In the genomic region with DNA sequence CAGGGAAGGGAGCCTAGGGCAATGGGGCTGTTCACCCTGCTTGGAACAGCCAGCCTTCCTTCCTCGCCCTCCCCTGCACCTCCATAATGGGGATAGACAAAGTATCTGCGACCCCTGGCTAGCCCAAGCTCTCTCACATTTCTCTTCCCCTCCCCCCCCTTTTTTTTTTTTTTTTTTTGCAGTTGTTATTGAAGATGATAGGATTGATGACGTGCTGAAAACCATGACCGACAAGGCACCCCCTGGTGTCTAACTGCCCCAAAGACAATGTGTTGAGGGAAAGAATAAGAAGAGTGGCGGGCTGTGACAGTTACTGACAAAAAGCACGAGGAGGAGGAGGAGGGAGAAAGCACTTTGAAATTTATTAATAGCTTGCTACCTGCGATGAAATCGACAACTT, we compare ENCODE assay signal across 8 mouse cellular contexts. TPM values are rescaled to one million over a fixed set of nuclear protein-coding genes. Genes with fewer than 3 reads are reported as not detected.
DNase-seq lines count a peak whose midpoint lies in the region; ATAC-seq and TF ChIP-seq lines count a peak whose summit lies in the region.

No protein-coding gene starts in this region.

- 14% methylated on average over 8 of the region's 8 CpGs for WGBS in heart, postnatal 0 days
- 3% methylated on average over 8 of the region's 8 CpGs for WGBS in hindbrain, embryonic 14.5 days
- 0% methylated on average over 7 of the region's 8 CpGs for WGBS in midbrain, embryonic 15.5 days

- peak overlapping the region; percentile 99 for H3K4me2 ChIP-seq in heart, postnatal 0 days (ENCODE audit: low read depth, low read length)
- H3K4me2 ChIP-seq in hindbrain, embryonic 14.5 days (replicated peaks) = peak overlapping the region; percentile 93
- peak overlapping the region; percentile 95 for H3K4me2 ChIP-seq in midbrain, embryonic 15.5 days

- TF ChIP-seq EP300 in heart, postnatal 0 days (IDR thresholded peaks at IDR 0.05; ENCODE audit: low read depth) = no peak

- no peak for ATAC-seq in heart, postnatal 0 days (ENCODE audit: insufficient read depth, low read depth)
- peak; percentile 21 for ATAC-seq in activated CD4-positive, CD25-positive, alpha-beta regulatory T cell, adult 4 months
- ATAC-seq in hindbrain, embryonic 14.5 days (ENCODE audit: low FRiP score) = no peak
- ATAC-seq in midbrain, embryonic 15.5 days (replicated peaks) = no peak

- H3K36me3 ChIP-seq in heart, postnatal 0 days (replicated peaks; ENCODE audit: control insufficient read depth, insufficient read depth, low read length) = no peaks in the 10 kb centered on the region
- H3K36me3 ChIP-seq in hindbrain, embryonic 14.5 days (replicated peaks; ENCODE audit: control insufficient read depth, insufficient read depth) = 0 out of 2 replicates have a peak, but pooled peaks cover 4% of the 10 kb centered on the region
- H3K36me3 ChIP-seq in midbrain, embryonic 15.5 days (replicated peaks) = no peaks in the 10 kb centered on the region

- peak overlapping the region; percentile 86 for H3K4me3 ChIP-seq in heart, postnatal 0 days (ENCODE audit: low read depth, low read length)
- peak overlapping the region; percentile 98 for H3K4me3 ChIP-seq in hindbrain, embryonic 14.5 days (replicated peaks; ENCODE audit: low read length)
- H3K4me3 ChIP-seq in midbrain, embryonic 15.5 days = peak overlapping the region; percentile 89

- no peak for DNase-seq in heart, postnatal 0 days (ENCODE audit: low spot score)
- DNase-seq in heart, postnatal 36 days = no peak
- DNase-seq in hindbrain, embryonic 14.5 days (ENCODE audit: low spot score) = no peak
- DNase-seq in urinary bladder, postnatal 10 days (ENCODE audit: low spot score) = no peak
- DNase-seq in adrenal gland, postnatal 14 days = no peak
- DNase-seq in thymus, postnatal 25 days = no peak

- no peak for TF ChIP-seq CTCF in heart, postnatal 0 days (IDR thresholded peaks at IDR 0.05; ENCODE audit: low read depth)

- no peaks in the 10 kb centered on the region for H3K9me3 ChIP-seq in heart, postnatal 0 days (replicated peaks; ENCODE audit: control insufficient read depth, low read length)
- no peaks in the 10 kb centered on the region for H3K9me3 ChIP-seq in hindbrain, embryonic 14.5 days (ENCODE audit: control insufficient read depth, low read length)
- H3K9me3 ChIP-seq in midbrain, embryonic 15.5 days = no peaks in the 10 kb centered on the region

- no peak overlapping the region for H3K27ac ChIP-seq in heart, postnatal 0 days (ENCODE audit: low read depth)
- H3K27ac ChIP-seq in hindbrain, embryonic 14.5 days = peak overlapping the region; percentile 95
- H3K27ac ChIP-seq in midbrain, embryonic 15.5 days = peak overlapping the region; percentile 96

- intact Hi-C loops in heart, postnatal 36 days (cut with DNase I) = no loop called here

- no peak overlapping the region for H3K9ac ChIP-seq in heart, postnatal 0 days (replicated peaks; ENCODE audit: low read depth, low read length)
- H3K9ac ChIP-seq in hindbrain, embryonic 14.5 days = peak overlapping the region; percentile 95
- peak overlapping the region; percentile 93 for H3K9ac ChIP-seq in midbrain, embryonic 15.5 days

- H3K4me1 ChIP-seq in heart, postnatal 0 days (ENCODE audit: control insufficient read depth, insufficient read depth) = 0 out of 2 replicates have a peak, but pooled peaks cover 6% of the 10 kb centered on the region
- H3K4me1 ChIP-seq in hindbrain, embryonic 14.5 days (replicated peaks; ENCODE audit: control insufficient read depth, insufficient read depth, low read length) = peaks cover 30% of the 10 kb centered on the region
- H3K4me1 ChIP-seq in midbrain, embryonic 15.5 days = peaks cover 51% of the 10 kb centered on the region

- H3K27me3 ChIP-seq in heart, postnatal 0 days (ENCODE audit: control insufficient read depth, insufficient read depth, low read length) = peaks cover 68% of the 10 kb centered on the region
- H3K27me3 ChIP-seq in hindbrain, embryonic 14.5 days (ENCODE audit: control insufficient read depth, insufficient read depth, low read length) = no peaks in the 10 kb centered on the region
- H3K27me3 ChIP-seq in midbrain, embryonic 15.5 days (replicated peaks) = no peaks in the 10 kb centered on the region

RNA-seq across cellular contexts. Expression of a gene that starts 2.4 kb away (rescaled TPM):
- 0.15 and 5.1 TPM in 2 replicates for total RNA-seq in heart, postnatal 0 days (2014; rRNA removed; ENCODE audit: low replicate concordance)
- polyA plus RNA-seq in heart, postnatal 0 days (2015; fragmentation: Nextera tagmentation; extraction: Ambion mirVana) = 1.6 and 1.8 TPM in 2 replicates
- total RNA-seq in heart, postnatal 36 days (2021) = 10 to 100 TPM in 1 of 2 experiments, 1 to 10 TPM in 1; 9.9 to 11.0 TPM
- under 1 TPM; 0.38 to 0.80 TPM for polyA plus RNA-seq in activated CD4-positive, CD25-positive, alpha-beta regulatory T cell, adult 4 months (2017; shearing (Covaris generic))
- polyA plus RNA-seq in hindbrain, embryonic 14.5 days (2014; fragmentation: Nextera tagmentation; extraction: Ambion mirVana) = 17.1 and 17.2 TPM in 2 replicates
- 14.8 and 15.7 TPM in 2 replicates for polyA plus RNA-seq in midbrain, embryonic 15.5 days (2015; fragmentation: Nextera tagmentation; extraction: Ambion mirVana)
- 18.9 and 22.9 TPM in 2 replicates for total RNA-seq in adrenal gland, postnatal 14 days (2021)

RNA-seq across cellular contexts. Expression of a gene that starts 22.1 kb away (rescaled TPM):
- 40.6 and 43.0 TPM in 2 replicates for total RNA-seq in heart, postnatal 0 days (2014; rRNA removed; ENCODE audit: low replicate concordance)
- polyA plus RNA-seq in heart, postnatal 0 days (2015; fragmentation: Nextera tagmentation; extraction: Ambion mirVana) = 28.9 and 30.0 TPM in 2 replicates
- total RNA-seq in heart, postnatal 36 days (2021) = 10 to 100 TPM; 75.2 to 79.0 TPM
- 10 to 100 TPM; 12.9 to 14.0 TPM for polyA plus RNA-seq in activated CD4-positive, CD25-positive, alpha-beta regulatory T cell, adult 4 months (2017; shearing (Covaris generic))
- polyA plus RNA-seq in hindbrain, embryonic 14.5 days (2014; fragmentation: Nextera tagmentation; extraction: Ambion mirVana) = 18.5 and 23.1 TPM in 2 replicates
- 18.5 and 21.5 TPM in 2 replicates for polyA plus RNA-seq in midbrain, embryonic 15.5 days (2015; fragmentation: Nextera tagmentation; extraction: Ambion mirVana)
- total RNA-seq in adrenal gland, postnatal 14 days (2021) = 53.9 and 57.6 TPM in 2 replicates
